Mouse (Mus musculus) stomach, postnatal 0 days (tissue): ENCODE measurements around the gene Nfil3.

ENCODE experiments used
- CTCF ChIP-seq: IDR thresholded peaks from 2 replicates; pipeline ENCODE4 v1.5.1; 2016; ENCODE audit warnings: antibody characterized with exemption, low read depth, mild to moderate bottlenecking, moderate library complexity
- EP300 ChIP-seq: optimal IDR thresholded peaks from 2 replicates; pipeline ENCODE3; 2016; ENCODE audit warnings: antibody characterized with exemption

GRCm38 (mm10) chr13:52982703-52983102, 1.8 kb upstream of the Nfil3 start:
- TF ChIP-seq CTCF (peak; percentile 89), EP300 (no peak)
